Mouse (Mus musculus): ENCODE measurements at regions not wholly inside any gene's neighbourhood (a gene's known extent, or its start where the extent isn't known, plus 50 kb on each side); places are given as distances from the start of the nearest gene placed in this dataset.

- DNase-seq, result no peak
Observed at GRCm38 (mm10) chr3:149625066-149625465, 634.7 kb upstream of the Adgrl2 start.

- no peak for DNase-seq
Observed at GRCm38 (mm10) chr3:149623851-149624532, 633.6 kb upstream of the Adgrl2 start.

- DNase-seq, result peak; percentile 55 to 67
Observed at GRCm38 (mm10) chr3:149603865-149604264, 613.5 kb upstream of the Adgrl2 start.

DNA sequence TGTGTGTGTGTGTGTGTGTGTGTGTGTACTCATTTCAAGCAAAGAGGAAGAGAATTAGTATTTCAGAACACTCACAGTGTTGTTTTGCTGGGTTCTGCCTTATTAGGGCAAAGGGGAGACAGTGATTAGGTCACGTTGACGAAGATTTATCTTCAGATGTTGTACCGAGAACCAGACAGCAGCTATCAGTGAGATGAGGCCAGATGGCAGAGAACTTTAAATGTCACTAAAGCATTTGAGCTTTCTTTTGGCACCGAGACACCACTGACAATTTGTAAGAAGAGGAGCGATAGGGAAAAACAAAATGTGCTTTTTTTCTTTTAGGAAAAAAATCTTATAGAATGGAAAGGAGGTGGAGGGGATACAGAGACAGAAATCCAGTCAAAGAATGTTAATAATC lies 610.9 kb upstream of the Adgrl2 start:
- DNase-seq, result no peak

DNA sequence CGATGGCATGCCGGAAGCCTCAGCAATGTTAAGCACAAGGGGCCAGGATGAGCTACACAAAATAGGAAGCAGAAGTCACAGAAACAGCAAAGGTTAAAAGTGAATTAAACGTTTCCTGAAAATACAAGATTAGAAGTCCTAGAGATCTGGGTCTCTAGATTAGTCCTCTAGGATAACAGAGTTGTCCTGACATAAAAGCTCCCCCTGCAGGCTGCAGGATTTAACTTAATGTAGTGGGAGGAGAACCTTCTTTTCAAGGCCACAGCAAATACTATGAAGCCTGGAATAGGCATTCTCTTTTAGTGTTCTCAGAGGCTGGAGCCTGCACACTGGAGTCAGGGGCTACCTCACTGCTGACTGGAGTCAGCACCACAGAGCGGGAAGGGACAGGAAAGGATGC lies 604.1 kb upstream of the Adgrl2 start:
- DNase-seq, result peak; percentile 17 to 46

- DNase-seq, result no peak
Observed at GRCm38 (mm10) chr3:149585769-149586168, 595.4 kb upstream of the Adgrl2 start.

- no peak for DNase-seq
Observed at GRCm38 (mm10) chr3:149581141-149581540, 590.8 kb upstream of the Adgrl2 start.

DNA sequence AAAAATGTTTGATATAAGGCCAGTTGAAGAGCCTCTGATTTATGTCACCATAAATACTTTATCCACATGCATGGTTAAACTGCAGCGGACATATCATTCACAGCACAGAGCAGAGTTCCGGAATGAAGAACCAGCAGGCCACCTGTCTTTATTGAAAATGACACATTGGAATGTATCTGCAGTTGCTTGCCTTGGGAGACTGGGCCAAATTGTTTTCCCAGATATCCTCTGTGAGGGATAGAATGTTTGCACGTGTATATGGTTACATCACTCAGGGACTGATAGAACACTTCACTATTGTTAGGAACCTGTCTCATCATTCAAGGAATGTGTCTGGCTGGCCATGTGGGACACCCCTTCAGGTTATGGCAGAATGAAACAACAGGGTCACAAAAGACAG lies 585.3 kb upstream of the Adgrl2 start:
- no peak for DNase-seq

- DNase-seq, result no peak
Observed at GRCm38 (mm10) chr3:149566853-149567252, 576.5 kb upstream of the Adgrl2 start.

DNA sequence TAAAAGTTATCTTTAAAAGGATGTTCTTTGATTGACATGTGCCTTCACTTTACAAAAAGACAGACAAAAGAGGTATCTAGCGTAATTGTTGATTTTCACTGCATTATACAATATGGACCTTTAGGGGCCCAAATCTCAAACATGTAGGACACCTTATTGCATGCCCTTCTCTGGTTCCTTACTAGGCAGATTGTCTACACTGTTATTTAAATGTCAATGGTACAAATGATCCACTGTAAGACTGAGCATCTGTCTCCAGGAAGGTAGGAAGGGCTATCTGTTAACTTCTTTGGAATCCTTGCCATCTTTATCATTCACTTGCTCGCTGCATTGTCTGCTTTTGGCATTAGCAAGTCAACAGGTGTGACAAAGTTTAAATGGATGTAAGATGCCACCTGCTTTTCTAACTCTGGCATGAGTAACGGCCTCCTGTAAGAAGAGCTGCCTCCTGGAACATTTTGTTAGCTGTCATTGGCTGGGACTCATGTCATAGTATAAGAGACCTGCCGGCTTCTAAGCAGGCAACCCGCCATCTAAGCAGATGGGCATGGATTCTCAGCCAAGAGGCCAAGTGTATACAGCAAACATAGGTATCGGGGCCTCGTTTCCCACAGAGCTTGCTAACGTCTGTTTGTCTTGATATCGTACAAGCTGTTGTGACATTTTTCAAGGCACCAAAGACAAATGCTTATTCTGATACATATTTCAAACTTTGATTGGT lies 560.0 kb upstream of the Adgrl2 start:
- peak; percentile 94 to 98 for DNase-seq

DNA sequence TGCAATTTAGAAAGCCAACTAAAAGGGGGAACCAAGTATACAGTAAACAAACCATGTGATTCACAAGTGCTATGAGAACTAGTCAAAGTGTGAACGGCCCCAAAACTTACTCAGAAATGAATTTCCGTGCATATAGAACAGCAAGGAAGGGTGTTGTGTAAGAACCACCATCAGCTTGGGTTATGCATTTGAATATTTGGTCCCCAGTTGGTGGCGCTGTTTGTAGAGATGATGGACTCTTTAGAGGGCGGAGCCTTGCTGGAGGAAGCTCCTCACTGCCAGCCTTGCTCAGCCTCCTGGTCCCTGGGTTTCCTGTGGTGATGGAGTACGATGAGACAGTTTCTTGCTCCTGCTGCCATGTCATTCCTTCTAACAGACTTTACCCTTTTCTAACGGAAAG lies 556.7 kb upstream of the Adgrl2 start:
- peak in 1 of 2 experiments; percentile 39 for DNase-seq

DNA sequence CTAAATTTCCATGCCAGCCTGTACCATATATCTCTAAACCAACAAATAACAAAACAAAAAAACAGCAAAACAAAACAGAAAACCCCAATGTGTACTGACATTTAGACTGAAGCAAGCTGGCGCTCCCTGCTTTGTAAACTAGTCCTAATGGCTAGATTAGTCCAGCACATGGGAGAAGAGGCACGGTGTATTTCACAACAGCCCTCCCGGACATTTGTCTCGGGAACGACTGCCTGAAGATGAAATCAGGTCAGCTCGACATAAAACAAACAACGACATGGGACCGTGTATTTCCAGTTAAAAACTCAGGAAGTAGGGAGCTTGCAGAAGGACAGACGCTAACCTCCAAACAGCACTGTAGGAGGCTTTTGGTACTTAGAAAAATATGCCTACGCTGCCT lies 555.9 kb upstream of the Adgrl2 start:
- DNase-seq, result peak in 1 of 2 experiments; percentile 4

DNA sequence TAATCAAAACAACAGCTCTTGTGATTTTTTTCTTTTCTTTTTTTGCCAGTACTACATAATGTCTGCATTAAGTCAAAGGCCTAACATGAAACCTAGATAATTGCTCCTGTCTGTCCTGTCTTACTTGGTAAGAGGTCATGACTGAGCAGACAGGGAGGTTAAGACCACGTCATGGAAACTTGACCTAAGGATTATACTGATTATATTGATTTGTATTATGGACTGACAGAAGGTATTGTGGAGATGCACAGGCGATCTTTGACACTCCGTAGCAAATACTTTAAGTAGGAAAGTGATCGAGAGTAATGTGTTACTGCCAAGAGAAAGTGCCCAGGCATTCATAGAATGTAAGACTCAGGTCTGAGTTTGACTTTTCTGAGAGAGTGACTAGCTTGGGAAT lies 543.8 kb upstream of the Adgrl2 start:
- DNase-seq, result no peak

DNA sequence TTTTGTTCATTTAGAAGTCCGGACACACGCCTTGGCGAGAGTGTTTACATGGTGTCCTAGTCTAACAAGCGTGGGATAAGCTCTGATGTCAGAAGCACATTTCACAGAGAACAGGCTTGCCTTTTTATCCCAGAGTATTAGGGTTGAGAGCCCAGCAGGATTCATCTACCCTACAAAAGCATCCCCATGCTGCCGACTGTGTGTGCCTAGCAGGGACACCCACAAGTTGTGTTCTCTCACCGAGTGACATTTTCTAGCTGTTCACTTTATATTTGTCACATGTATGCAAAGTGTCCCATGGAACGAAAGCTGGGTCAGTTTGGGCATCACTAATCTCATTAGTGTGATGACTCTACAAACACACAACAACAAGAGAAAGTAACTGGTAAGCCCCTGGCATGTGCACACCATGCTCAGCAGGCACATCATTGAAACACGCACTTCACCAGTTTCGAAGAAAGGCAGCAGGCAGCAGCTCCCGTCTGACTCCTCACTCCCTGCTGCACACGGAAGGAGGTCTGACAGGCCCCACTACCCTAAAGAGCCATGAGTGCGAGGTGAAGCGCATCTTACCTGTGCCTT lies 539.8 kb upstream of the Adgrl2 start:
- no peak for DNase-seq

DNA sequence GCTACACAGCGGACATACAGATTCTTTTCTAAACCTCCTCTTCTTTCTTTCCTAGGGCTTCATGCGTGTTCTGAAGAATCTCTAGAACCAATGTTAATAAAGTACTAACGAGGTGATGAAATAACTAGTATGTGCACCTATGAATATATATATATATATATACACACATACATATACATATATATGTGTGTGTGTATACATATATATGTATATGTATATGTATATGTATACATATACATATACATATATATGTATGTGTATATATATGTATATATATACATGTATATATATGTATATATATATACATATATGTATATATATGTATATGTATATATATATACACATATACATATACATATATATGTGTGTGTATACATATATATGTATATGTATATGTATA lies 536.2 kb upstream of the Adgrl2 start:
- no peak for DNase-seq

DNA sequence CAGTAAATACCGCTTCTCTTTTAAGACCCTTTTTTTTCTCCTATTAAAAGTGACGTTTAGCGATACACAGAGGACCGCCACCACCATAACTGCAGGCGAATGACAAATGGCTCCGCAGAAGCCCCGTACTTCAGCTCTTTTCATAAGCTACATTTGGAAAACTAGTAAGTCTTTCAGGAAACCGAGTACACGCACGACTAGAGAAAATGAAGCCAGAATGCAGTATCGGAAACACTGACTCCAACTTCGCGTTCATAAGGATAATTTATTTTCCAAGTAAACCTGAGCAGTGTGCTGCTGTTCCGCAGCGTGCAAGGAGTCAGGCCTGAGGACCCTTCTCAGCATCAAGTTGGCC lies 529.2 kb upstream of the Adgrl2 start:
- DNase-seq, result no peak

DNA sequence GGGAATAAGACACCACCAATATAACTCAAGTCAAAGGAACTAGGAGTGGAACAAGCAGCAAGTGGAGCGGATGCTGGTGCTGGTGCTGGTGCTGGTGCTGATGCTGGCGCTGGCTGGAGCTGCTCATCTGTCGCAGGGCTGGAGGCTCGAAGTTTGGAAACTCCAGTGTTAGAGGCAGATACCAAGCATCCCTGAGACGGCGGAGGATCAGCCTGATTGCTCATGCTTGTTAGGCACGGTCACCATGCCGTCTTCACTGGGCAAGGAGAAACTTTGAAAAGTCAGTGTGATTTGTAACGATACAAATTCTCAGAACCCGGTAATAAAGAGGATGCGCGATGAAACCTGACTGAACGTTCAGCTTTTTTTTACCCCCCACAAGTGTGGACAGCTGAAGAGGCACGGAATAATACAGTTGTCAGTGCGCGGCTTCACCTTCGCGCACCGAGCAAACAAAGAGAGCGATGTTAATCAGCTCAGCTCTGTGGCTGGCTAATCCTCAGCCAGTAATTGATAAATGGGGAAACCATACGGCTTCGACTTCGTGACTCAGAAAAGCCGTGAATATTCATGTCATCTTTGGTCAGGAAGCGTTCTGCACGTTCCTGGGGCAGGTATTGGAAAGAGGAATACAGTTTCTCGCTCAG lies 528.7 kb upstream of the Adgrl2 start:
- peak; percentile 8 to 19 for DNase-seq

GRCm38 (mm10) chr3:149517537-149517936 lies 527.2 kb upstream of the Adgrl2 start:
- DNase-seq, result no peak

GRCm38 (mm10) chr3:149509178-149509577 lies 518.8 kb upstream of the Adgrl2 start:
- DNase-seq, result no peak

DNA sequence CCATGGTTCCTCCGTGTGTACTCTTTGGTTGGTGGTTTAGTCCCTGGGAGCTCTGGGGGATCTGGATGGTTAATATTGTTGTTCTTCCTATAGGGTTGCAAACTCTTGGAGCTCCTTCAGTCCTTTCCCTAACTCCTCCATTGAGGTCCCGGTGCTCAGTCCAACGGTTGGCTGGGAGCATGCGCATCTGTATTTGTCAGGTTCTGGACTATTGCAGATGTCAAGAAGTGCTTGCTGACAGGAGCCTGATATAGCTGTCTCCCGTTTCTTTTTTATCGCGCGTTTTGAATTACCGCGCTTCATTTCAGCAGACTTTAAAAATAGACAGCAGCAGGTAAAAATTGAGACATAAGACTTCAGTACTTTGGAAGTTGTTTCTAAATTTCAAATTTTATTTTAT lies 518.3 kb upstream of the Adgrl2 start:
- no peak for DNase-seq

GRCm38 (mm10) chr3:149505692-149506091 lies 515.3 kb upstream of the Adgrl2 start:
- DNase-seq, result no peak

DNA sequence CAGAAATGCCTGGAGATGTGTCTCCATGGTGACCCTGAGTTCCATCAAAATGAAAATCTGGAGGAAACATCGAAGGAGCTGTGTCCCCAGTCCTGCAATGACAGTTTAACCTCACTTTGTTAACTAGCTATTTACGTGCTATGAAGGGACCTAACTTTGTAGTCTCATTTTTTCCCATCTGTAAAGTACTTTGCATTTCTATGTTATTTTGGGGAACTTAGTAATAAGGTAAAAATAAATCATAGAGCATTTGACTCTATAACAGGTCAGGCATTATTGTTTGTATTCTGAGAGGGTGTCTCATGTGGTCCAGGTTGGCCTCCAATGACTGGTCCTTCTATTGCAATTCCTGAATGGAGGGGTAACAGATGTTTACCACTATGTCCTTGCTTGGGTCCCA lies 513.6 kb upstream of the Adgrl2 start:
- no peak for DNase-seq

- no peak for DNase-seq
Observed at GRCm38 (mm10) chr3:149500130-149500529, 509.8 kb upstream of the Adgrl2 start.

GRCm38 (mm10) chr3:149498765-149499164 lies 508.4 kb upstream of the Adgrl2 start:
- DNase-seq, result no peak
